Mouse (Mus musculus): ENCODE data around the gene Susd6.
"Not testable (repeated sequence)": the region's sequence is repeated elsewhere in the genome, so short reads cannot be mapped to it uniquely, and the experiment has no call there.

The Susd6 gene

DNA sequence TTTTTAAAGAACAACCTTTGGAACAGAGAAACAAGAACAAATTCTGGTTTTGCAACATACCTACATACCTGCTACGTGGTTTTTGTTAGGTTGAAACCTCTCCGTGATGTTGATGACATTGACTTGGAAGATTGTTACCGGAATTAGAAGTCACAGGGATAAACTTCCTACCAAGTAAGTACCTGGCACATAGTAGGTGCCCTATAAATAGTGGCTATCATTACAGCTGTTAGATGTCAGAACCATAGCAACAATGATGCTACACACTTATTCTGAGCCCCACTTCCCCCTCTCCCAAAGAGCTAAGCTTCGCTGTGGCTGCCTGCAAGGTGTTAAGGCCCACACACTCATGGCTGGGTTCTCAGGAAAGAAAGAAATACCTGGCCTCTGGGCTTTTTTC, 4.7 kb upstream of the Susd6 start:
- DNase-seq (ENCODE audit: low read depth), result no peak

DNA sequence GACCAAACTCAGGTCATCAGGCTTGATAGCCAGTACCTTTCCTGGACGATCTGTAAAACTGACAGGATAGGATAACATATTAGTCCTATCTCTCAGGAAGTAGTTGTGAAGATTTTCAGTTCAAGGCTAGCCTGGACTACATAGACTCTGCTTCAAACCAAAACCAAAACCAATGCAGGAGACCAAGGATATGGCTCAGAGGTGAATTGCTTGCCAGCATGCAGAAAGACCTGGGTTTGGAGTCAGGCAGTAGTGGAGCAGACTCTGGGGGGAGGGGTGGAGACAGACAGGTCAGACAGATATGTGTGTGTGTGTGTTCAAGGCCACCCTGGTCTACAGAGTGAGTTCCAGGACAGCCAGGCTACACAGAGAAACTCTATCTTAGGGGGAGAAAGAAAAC, 3.7 kb upstream of the Susd6 start:
- no peak for DNase-seq (ENCODE audit: low read depth)

DNA sequence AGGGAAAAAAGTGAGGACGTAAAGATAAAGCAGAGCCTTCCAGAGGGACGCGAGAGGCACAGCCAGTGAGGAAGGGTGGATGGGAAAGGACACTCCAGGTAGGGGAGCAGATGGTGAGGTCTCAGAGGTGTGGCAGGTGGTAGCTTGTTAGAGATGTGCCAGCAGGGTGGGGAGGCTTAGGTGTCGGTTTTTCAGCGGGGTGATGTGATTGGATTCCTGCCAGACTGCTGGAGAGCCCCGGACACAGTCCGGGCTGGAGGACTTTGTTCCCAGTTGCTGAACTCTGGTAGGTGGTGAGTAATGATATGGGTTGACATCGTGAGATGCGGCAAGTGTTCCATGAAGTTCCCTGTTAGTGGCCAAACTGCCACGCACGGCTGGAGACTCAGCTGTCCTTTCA, 2.7 kb upstream of the Susd6 start:
- DNase-seq (ENCODE audit: low read depth), result no peak

DNA sequence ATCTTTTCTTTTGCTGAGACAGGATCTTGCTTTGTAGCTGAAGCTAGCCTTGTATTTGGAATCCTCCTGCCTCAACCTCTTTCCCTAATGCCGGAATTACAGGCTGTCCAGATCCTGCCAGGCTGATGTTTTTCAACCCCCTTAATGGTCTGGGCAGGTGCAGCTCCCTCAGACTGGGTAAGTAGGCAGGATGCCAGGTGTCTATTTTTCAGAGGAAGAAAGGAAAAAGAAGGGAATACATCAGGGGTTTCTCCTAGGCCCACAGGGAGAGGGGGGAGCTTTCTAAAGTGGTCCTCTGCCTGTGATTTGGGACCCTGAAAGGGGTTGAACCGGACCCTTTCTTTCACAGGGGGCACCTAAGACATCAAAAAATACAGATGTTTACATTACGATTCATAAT, 2.1 kb upstream of the Susd6 start:
- no peak for DNase-seq (ENCODE audit: low read depth)

DNA sequence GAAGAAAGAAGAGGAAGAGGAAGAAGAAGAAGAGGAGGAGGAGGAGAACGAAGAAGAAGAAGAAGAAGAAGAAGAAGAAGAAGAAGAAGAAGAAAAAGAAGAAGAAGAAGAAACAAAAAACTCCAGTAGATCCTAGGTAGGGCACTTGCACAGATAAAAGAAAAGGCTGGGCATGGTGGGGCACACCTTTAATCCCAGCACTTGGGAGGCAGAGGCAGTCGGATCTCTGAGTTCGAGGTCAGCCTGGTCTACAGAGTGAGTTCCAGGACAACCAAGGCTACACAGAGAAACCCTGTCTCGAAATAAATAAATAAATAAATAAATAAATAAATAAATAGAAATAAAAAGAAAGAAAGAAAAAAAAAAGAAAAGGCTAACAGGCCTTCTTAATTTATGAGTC, 1.0 kb upstream of the Susd6 start:
- DNase-seq (ENCODE audit: low read depth), result not testable (repeated sequence)

DNA sequence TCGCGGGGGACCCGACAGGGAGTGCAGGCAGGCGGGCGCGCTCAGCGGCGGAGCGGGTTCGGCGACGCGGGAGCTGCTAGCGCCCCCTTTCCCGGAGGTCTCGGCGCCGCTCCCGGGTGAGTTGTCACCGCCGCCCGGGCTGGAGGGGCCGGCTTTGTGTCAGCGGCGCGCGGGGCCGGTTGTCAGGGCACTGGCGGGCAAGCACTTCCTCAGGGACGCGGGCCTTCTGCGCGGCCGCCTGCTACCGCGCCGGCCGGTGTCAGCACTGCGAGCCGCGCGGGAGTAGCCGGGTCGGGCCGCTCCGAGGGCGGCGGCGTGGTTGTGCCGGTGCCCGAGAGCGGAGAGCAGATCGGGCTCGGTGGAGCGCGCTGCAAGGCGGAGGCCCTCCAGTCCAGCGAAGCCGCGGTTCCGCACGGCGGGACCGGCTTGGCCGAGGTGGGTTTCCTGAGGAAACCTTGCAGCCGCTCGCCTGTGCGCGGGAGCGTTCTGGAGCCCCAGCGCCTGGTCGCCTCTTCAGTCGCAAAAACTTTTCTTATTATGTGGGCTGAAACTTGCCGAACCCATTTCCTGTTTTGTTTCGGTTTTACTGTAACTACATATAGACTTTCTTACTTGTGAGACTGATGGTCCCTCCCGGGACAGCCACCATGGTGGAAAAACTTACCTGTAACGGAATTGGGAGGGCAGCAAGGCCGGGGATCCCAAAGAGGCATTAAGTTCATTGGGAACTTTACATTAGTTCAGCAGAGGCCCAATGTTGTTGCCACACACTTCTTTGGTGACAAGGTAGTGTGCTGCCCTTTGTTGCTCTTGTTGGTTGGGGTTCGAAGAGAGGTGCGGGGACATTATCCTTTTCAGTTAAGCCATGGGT, 625 bp downstream of the Susd6 start:
- no peak for DNase-seq (ENCODE audit: low read depth)

DNA sequence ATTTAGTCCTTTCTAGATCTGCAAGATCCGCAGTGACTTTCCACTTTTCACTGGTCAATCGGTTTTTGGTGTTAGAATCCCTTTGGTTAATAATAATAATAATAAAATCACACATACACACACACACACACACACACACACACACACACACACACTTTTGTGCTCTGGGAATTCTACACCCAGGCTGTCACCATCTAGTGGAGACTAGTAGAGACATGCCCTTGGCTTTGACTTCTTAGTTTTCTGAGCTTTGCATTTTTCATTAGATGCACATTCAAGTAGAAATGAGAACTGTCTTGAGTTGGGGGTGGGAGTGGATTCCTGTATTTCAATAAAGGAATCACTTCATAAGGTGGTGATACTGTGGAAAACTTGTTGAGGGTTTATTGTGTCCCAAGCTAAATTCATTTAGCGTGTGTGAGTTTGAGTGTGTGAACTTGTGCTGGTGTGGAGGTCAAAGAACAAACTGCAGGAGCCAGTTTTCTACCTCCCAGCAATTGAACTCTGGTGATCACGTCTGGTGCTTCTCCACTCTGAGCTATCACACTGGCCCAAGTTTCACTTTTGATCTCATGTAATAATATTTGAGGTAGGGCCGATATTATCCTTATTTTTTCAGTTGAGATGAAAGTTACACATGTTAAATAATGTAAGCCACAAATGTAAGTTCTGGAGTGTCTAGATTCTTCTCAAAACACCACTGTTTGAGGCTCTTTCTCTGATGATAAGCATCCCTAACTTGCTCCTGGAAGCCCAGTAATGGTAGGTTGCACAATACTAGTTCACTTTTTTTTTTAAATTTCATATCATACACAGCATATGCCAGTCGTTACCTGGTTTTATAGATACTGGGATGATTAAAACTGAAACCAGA, 1.5 kb downstream of the Susd6 start:
- DNase-seq (ENCODE audit: low read depth), result no peak

DNA sequence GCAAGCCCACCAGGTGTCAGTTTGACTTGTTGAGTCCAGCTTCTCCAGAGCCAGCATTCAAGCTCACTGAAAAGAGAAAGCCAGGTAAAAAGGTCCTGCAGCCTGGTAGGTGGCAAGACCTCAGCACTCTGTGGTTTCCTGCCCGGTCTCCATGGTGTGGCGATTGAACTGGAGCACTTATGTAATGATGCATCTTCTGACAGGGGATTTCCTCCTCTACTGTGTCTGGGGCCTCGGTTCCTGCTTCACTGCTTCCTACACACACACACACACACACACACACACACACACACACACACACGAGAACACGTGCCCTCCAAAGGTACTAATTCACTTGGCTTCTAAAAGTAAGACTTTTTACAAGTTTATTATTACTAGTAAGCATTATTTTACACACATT, 2.6 kb downstream of the Susd6 start:
- DNase-seq (ENCODE audit: low read depth), result no peak

DNA sequence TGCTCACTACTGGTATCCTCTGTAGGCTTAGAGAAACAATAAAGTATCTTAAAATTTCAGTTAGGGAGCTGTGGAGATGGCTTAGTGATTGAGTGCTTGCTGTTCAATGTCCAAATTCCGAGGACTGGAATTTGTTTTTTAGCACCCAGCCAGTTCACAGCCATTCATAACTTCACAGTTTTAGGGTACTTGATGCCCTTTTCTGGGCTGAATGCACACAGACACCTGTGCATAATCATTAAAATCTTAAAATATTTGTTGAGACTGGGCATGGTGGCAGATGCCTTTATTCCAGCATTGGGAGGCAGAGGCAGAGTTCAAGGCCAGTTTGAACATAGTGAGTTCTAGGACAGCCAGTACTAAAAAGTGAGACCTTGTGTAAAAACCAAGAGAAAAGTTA, 3.2 kb downstream of the Susd6 start:
- DNase-seq (ENCODE audit: low read depth), result no peak

DNA sequence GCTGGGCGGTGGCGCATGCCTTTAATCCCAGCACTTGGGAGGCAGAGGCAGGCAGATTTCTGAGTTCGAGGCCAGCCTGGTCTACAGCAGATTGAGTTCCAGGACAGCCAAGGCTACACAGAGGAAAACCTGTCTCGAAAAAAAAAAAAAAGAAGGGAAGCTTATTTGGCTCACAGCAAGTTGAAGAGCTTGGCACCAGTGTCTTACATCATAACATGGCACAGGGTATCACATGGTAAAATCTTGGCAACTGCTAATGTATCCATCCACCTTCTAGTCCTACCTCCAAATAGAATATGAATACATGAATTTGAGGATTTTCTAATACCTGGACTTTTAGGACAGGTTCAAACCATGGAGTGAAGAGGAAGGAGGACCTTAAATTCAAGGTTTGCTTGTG, 4.2 kb downstream of the Susd6 start:
- DNase-seq (ENCODE audit: low read depth), result no peak

DNA sequence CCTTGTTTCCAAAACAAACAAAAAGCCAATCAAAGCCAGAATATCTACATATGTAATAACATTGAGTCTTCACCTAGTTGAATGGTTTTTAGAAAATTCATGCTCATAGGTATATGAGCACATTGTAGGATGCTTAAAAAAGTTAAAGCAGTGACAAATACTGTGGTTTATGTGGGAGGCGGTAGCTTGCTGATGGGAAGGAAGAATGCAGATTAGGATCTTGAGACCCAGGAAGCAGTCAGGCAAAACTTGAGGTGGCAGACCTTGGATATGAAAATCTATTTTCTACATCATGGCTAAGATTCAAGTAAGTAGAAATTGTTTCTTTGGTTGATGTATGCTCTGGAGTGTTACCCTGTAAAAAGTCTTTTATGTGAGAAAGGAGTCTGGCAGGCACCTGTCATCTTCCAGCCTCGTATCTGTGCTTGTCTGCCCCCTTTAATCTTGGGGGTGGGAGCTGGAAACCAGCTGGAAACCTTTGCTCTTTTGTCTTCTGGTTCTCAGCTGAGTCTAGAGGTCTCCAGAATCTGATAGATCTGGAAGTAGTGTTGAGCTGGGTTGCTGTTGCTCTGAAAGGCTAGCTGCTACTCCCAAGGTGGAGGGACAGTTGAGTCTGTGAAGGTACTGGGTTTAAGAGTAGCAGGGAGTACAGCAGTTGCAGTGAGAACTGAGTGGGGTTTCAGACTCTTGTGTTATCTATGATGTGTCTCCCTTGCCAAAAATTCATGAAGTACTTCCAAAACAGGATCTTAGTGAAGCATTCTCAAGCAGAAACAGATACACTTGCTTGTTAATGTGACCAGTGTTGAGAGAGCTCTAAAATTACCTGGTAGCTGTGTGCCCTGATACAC, 4.8 kb downstream of the Susd6 start:
- no peak for DNase-seq (ENCODE audit: low read depth)

DNA sequence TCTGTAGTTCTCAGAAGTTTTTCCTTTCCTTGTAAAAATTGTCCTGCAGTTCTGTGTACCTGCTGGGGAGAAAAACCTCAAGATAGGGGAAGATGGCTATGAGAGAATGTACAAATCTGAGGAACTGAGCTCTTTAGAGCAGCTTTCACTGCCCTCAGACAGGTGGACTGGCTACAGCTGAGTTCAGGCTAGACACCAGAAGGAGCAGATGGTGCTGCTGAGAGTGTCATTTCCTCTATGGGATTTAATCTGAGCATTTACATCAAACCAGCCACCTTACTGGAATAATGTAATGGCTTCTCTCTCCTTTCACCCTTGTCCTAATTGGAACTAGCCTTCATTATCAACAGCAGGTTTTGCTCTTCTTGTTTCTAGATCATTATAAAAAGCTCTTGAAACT, 8.0 kb downstream of the Susd6 start:
- no peak for DNase-seq (ENCODE audit: low read depth)

DNA sequence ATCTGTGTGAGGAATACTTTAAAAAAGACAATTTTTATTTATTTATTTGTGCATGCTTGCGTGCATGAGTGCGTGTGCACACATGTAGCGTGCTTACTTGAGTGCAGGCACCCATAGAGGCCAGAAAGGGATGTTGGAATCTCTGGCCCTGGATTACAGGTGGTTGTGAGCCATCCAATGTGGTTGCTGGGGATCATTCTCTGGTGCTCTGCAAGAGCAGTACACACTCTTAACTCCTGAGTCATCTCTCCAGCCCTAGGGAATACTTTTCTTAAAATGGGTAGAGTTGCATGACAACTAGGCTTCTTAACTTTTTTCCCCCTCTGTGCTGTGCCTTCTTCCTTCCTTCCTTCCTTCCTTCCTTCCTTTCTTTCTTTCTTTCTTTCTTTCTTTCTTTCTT, 9.8 kb downstream of the Susd6 start:
- no peak for DNase-seq (ENCODE audit: low read depth)

DNA sequence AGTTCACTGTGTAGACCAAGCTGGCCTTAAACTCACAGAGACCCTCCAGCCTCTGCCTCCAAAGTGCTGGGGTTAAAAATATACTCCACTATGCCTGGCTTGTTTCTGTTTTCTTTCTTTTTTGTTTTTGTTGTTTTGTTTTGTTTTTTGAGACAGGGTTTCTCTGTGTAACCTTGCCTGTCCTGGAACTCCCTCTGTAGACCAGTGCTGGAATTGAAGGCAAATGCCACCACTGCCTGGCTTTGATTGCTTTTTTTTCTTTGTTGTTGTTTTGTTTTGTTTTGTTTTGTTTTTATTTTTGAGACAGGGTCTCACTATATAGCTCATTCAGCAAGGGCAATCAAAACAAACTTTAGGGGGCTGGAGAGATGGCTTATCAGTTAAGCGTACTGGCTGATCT, 11.1 kb downstream of the Susd6 start:
- no peak for DNase-seq (ENCODE audit: low read depth)

DNA sequence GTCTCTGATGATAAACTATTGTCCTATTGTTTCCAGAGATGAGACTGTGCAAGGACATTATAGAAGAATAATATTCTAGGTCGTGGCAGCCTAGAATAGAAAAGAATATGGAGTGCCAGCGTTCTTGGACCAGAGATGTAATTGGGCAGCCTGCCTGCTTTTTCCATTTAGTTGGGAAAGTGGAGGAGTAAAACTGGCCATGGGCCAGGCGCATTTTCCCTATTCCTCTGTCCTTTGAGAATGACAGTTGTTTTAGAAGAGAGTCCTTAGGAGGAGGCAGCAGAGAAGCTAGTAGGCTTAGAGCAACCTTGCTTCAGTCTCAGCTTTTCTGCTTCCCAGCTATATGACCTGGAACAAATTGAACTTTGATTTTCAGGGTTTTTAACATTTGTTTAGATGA, 13.6 kb downstream of the Susd6 start:
- no peak for DNase-seq (ENCODE audit: low read depth)

DNA sequence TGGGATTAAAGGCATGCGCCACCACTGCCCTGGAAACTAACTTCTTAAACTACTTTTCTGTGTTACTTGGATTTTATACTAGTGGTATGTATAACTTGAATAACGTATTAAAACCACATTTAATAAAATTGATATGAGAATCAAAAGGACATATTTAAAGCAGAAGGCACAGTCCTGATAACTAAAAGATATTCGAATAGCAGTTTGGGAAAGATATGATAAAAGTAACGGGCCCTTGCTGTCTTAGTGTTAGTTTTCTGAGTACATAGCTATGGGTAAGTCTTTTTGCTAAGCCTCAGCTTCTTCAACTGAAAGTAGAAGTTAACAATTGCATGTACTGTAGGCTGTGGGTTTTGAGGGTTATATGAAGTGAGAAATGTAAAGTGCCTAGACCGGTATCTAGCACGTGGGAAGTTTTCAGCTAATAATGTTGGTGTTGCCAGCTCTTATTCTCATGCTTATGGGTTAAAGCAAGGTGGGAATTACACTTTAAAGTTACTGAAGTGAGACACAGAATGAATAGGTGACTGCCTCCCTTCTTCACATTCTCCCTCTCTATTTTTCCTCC, 14.6 kb downstream of the Susd6 start:
- no peak for DNase-seq (ENCODE audit: low read depth)

DNA sequence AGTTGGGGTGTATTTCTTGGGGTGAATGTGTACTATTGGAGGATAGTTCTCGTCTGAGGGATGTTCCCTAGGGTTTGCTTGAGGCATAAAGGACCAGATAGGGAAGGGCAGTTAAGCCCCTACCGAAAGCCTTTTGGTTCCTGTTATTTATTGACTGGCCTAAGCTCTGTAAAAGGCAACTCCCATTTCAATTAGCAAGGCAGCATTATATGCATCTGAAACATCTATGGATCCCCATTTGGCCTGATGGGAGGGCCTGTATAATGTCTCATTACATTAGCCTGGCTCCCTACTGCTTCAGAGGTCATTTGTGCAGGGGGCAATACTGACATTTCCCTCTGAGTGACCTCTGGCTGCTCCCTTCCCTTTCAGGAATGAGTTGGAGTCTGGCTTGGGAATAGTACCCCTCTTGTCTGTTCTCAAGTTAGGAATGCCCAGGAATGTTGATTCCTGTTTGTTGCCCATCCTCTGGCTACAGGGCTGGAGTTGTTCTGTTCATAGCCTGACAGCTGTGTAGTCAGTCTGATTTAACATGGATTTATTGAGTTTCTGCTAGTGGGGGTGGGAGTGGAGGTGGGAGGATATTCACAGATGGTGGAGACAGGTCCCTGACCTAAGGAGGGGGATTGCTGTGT, 17.3 kb downstream of the Susd6 start:
- no peak for DNase-seq (ENCODE audit: low read depth)

DNA sequence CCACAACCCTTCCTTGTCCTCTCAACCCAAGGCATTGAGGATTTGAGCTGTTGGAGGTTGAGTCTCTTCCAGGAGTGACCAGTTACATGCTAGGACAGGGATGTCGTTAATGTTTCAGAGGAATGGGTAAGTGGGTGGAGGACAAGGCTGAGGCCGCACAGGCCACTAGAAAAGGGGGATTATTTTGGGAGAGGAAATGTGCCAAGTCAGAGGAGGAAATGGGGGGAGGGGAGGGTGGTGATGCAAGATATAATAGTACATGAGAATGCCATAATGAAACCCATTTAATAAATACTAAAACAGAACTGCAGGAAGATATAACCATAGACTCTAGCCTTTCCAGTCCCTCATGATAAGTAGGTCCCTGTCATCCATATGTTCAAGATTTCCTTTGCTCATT, 19.7 kb downstream of the Susd6 start:
- no peak for DNase-seq (ENCODE audit: low read depth)

DNA sequence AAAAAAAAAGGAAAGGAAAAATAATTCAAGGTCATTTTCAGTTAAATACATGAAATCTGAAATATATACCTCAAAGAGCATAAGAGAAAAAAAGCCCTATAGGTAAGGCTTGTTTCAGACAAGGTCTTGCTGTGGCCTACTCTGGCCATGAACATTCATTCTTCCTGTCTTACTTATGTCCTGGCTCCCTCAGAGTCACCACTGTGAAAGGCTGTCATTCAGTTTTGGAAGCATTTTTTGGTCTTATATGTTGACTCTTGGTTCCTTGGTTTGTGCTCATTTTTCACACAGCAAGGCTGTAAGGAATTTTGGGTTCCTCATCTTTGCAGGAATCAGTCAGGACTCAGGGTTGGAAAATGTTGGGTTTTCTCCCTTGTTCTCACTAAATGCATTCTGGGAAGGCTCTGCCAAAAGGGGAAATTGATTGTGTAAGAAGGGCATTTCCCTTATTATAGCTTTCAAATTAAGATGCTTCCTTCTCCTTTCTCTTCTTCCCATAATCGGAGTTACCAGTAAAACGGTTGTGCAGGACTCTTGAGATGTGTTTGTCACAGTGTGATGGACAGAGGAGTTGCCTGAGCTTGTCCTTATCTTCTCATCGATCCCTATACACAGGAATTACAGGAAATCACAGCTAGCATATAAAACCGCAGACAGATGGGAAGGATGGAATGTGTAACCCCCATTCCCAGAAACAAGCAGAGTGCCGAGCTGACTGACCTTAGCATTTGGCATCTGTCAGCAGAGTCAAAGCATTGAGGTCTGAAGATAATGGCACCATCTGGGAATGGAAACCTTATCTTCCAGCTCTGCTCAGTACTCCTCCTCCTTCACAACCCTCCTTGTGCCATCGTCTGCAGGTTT, 21.6 kb downstream of the Susd6 start:
- no peak for DNase-seq (ENCODE audit: low read depth)

DNA sequence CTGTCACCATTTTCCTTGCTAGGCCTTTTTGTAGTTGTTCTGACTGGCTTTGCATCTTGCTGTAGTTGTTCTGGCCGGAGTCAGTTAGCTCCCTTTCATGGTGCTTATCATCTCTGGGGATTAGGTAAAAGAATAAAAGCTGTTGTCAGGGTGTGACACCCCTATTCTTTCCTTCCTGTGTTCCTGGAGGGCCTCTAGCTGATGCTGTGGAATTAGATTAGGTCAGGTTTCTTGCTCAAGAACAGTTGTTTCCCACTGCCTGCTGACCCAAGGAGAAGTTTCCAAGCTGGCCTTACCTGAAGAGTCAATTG, 22.2 kb downstream of the Susd6 start:
- no peak for DNase-seq (ENCODE audit: low read depth)

DNA sequence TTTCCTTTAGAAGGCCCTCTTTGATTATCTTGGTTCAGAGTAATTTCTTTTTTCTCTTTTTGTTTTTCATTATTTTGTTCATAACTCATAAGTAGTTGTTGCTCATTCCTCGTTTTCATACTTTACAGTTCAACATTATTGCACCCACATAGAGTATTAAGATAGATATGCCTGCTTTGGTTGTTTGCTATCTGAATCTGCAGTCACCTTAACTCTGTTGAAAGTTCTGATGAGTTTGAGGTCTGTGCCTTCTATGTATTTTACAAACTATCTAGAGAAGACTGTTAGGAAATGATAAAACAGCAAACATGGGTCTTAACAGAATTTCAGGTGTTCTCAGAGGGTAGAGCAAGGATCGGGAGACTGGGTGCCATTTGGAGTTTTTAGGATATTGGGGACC, 23.1 kb downstream of the Susd6 start:
- DNase-seq (ENCODE audit: low read depth), result no peak

All from fibroblast of lung, adult 2 months (primary cell).